Mouse (Mus musculus): ENCODE data around the gene Epha5. TPM values are rescaled to one million over a fixed set of nuclear protein-coding genes. Genes with fewer than 3 reads are reported as not detected.
A peak's percentile ranks its signal among the peaks of the same experiment; 100 is the strongest.

Gene Epha5
- polyA plus RNA-seq, 1 experiment from 2014 or later, result 55.7 TPM

DNA sequence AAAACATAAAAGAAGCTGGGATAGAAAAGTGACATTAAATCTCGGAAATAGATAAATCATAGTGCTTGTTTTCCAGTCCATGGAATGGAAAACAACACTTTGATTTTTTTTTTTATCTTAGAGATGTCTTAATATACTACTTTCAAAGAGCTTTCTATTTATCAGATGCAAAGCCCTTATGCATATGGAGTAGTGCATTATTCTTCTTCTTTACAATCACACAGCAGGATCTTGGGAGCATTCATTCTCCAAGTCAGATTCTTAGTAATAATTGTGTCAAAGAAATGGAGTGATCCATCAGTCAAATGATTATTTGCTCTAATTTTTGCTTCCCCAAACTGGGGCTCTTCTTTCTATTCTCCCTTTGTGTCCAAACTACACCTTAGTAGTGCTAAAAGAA, 96.6 kb downstream of the Epha5 start:
- 5% methylated on average over 1 of the region's 1 CpGs for WGBS

DNA sequence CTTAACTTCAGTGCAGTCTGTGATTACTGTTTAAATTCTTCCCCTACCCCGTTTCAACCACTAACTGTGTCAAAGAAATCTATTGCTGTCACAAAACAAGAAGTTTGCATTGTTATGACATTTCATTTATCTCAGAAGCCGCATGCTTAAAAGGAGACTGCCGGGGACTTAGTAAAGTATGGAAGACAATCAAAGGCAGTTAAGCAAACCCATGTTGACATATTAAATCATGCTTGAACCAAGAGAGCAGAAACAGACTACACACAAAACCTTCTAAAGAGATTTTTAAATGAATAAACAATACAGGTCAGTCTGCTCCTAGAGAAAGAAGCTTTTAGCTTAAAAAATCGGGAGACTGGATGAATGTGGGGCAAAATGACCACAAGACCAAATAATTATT, 97.0 kb downstream of the Epha5 start:
- no peaks in the 10 kb centered on the region; the same call in 1 of the 2 replicates for H3K27me3 ChIP-seq (ENCODE audit: control insufficient read depth, insufficient read depth, low read length)
- DNase-seq, result no peak
- H3K4me2 ChIP-seq (ENCODE audit: low read length), result no peak overlapping the region
- 5% methylated on average over 4 of the region's 4 CpGs for WGBS
- H3K9me3 ChIP-seq (ENCODE audit: control insufficient read depth, low read length), result no peaks in the 10 kb centered on the region
- ATAC-seq (ENCODE audit: low FRiP score, low TSS enrichment), result no peak
- no peak overlapping the region for H3K27ac ChIP-seq (replicated peaks; ENCODE audit: low read depth, low read length)
- H3K9ac ChIP-seq (replicated peaks; ENCODE audit: low read length), result no peak overlapping the region
- H3K4me1 ChIP-seq (ENCODE audit: control insufficient read depth, insufficient read depth, low read length), result peaks cover 15% of the 10 kb centered on the region; the same call in 1 of the 2 replicates
- no peaks in the 10 kb centered on the region for H3K36me3 ChIP-seq (ENCODE audit: control insufficient read depth, insufficient read depth, low read length)
- no peak overlapping the region for H3K4me3 ChIP-seq (replicated peaks; ENCODE audit: low read depth, low read length)

More for the DNA sequence above, 96.6 kb downstream of the Epha5 start:
- Histone ChIP-seq H3K9me3 (ENCODE audit: control insufficient read depth, low read length) (no peaks in the 10 kb centered on the region), H3K9ac (replicated peaks; ENCODE audit: low read length) (no peak overlapping the region), H3K36me3 (ENCODE audit: control insufficient read depth, insufficient read depth, low read length) (no peaks in the 10 kb centered on the region), H3K4me3 (replicated peaks; ENCODE audit: low read depth, low read length) (no peak overlapping the region), H3K27ac (replicated peaks; ENCODE audit: low read depth, low read length) (no peak overlapping the region), H3K27me3 (ENCODE audit: control insufficient read depth, insufficient read depth, low read length) (no peaks in the 10 kb centered on the region; the same call in 1 of the 2 replicates), H3K4me1 (ENCODE audit: control insufficient read depth, insufficient read depth, low read length) (peaks cover 15% of the 10 kb centered on the region; the same call in 1 of the 2 replicates), H3K4me2 (ENCODE audit: low read length) (no peak overlapping the region)
- DNase-seq, result no peak
- ATAC-seq (ENCODE audit: low FRiP score, low TSS enrichment), result no peak

DNA sequence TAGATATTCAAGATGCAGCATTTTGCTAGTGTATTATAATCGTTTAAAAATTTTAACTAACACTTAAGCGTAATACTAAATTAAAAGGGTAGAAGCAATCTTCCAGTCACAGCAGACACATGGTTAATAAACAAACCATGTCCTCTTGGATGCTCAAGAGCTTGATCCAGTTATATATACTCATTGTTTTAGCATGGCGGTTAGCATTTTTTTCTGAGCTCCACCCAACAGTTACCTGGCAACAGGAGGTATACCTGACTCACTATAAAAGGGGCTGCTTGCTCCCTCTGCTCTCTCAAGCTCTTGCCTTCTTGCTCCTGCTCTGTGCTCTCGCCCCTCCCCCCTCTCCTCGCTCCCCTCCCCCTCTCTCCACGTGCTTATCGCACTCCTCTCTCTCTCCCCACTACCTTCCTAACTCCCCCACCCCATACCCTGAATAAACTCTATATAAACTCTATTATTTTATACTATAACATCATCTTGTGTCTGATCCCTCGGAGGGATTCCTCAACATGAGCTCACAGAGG, 98.3 kb downstream of the Epha5 start:
- DNase-seq (no peak), ATAC-seq (ENCODE audit: low FRiP score, low TSS enrichment) (no peak)
- Histone ChIP-seq H3K4me1 (ENCODE audit: control insufficient read depth, insufficient read depth, low read length) (peaks cover 15% of the 10 kb centered on the region; the same call in 1 of the 2 replicates), H3K9ac (replicated peaks; ENCODE audit: low read length) (no peak overlapping the region), H3K36me3 (ENCODE audit: control insufficient read depth, insufficient read depth, low read length) (no peaks in the 10 kb centered on the region), H3K27ac (replicated peaks; ENCODE audit: low read depth, low read length) (no peak overlapping the region), H3K4me2 (ENCODE audit: low read length) (no peak overlapping the region), H3K27me3 (ENCODE audit: control insufficient read depth, insufficient read depth, low read length) (peaks cover 4% of the 10 kb centered on the region), H3K4me3 (replicated peaks; ENCODE audit: low read depth, low read length) (no peak overlapping the region), H3K9me3 (ENCODE audit: control insufficient read depth, low read length) (no peaks in the 10 kb centered on the region)
- 34% methylated on average over 8 of the region's 8 CpGs for WGBS

DNA sequence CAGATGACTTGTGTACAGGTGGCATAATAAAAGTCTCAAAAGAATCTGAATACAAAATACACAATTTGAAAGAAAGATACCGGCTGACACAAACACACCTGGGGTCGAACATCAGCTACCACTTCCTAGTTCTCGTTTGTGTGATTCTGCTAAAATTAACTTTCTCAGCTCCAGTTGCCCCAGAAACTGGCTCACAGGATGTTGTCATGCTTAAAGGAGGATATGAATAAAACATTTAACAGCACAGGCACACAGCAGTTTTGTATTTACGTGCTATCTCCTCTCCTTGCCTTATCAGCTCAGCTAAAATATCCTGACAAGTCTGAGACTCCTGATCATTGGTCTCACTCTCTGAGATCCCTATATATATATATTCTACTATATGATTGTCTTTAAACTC, 99.3 kb downstream of the Epha5 start:
- H3K27me3 ChIP-seq (ENCODE audit: control insufficient read depth, insufficient read depth, low read length), result peaks cover 4% of the 10 kb centered on the region
- 68% methylated on average over 4 of the region's 4 CpGs for WGBS
- H3K9me3 ChIP-seq (ENCODE audit: control insufficient read depth, low read length), result no peaks in the 10 kb centered on the region
- no peak overlapping the region for H3K27ac ChIP-seq (replicated peaks; ENCODE audit: low read depth, low read length)
- H3K4me2 ChIP-seq (ENCODE audit: low read length), result no peak overlapping the region
- no peak for DNase-seq
- no peak for ATAC-seq (ENCODE audit: low FRiP score, low TSS enrichment)
- H3K9ac ChIP-seq (replicated peaks; ENCODE audit: low read length), result no peak overlapping the region
- peaks cover 15% of the 10 kb centered on the region; the same call in 1 of the 2 replicates for H3K4me1 ChIP-seq (ENCODE audit: control insufficient read depth, insufficient read depth, low read length)
- no peak overlapping the region for H3K4me3 ChIP-seq (replicated peaks; ENCODE audit: low read depth, low read length)
- H3K36me3 ChIP-seq (ENCODE audit: control insufficient read depth, insufficient read depth, low read length), result no peaks in the 10 kb centered on the region

DNA sequence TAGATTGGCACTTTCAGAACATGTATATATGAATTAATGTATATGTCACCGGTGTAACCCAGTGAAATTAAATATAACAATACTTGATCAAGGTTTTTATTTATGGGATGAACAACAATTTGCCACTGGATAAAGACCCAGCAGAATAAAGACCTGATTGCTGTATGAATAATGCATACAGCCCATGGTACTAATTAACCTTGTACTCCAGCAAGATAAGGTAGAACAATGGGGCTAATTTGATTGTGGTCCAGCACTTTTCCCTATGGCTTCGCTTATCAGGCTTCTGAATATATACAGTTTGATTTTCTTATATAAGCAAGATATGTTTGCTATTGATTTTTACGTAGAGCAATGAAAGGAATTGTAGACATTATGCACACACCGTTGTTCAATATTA, 103.6 kb downstream of the Epha5 start:
- ATAC-seq (ENCODE audit: low FRiP score, low TSS enrichment) (no peak), DNase-seq (peak; percentile 26)
- Histone ChIP-seq H3K4me1 (ENCODE audit: control insufficient read depth, insufficient read depth, low read length) (peaks cover 1% of the 10 kb centered on the region; the same call in 1 of the 2 replicates), H3K4me3 (replicated peaks; ENCODE audit: low read depth, low read length) (no peak overlapping the region), H3K4me2 (ENCODE audit: low read length) (no peak overlapping the region), H3K36me3 (ENCODE audit: control insufficient read depth, insufficient read depth, low read length) (no peaks in the 10 kb centered on the region), H3K9me3 (ENCODE audit: control insufficient read depth, low read length) (no peaks in the 10 kb centered on the region), H3K27me3 (ENCODE audit: control insufficient read depth, insufficient read depth, low read length) (peaks cover 4% of the 10 kb centered on the region), H3K27ac (replicated peaks; ENCODE audit: low read depth, low read length) (no peak overlapping the region), H3K9ac (replicated peaks; ENCODE audit: low read length) (no peak overlapping the region)
- WGBS, result 61% methylated on average over 4 of the region's 4 CpGs

DNA sequence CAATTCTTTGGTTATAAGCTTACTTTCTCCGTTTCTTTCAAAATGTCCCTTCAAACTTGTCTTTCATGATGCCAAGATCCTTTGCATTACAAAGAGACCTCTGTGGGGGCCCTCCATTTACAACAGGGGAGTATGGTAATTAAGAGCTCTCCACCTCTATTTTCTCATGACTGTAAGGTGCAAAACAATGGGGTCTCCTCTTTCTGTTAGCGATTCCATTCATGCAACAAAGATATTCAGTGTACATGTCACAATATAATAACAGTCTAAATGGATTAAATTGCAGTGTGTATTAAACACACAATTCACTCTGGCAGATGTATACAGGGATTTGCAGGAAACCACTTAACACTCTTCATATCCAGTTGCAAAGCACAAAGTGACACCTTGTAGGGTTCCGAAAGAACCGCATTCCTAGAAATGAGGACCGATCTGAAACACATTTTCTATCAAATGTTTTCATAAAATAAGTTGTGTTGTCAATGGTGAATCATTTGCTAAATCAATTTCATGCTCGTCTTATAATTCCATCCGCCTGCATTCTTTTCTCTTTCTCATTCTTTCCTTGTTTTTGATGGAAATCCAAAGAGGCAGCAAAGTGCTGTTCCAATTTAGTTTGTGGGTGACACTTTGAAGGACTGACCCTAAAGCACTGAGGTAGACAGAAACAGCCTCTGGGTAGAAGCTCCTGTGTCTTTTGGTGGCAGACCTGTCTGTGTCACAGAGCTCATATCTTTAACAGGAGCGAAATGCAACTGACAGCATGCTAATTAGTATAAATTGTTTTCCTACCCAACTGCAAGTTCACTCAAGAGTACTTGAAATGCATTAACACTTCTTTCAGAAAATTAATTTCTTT, 118.1 kb downstream of the Epha5 start:
- no peaks in the 10 kb centered on the region for H3K9me3 ChIP-seq (ENCODE audit: control insufficient read depth, low read length)
- ATAC-seq (ENCODE audit: low FRiP score, low TSS enrichment), result peak; percentile 62; the same call in 1 of the 2 replicates
- H3K9ac ChIP-seq (replicated peaks; ENCODE audit: low read length), result no peak overlapping the region
- no peaks in the 10 kb centered on the region; the same call in 1 of the 2 replicates for H3K27me3 ChIP-seq (ENCODE audit: control insufficient read depth, insufficient read depth, low read length)
- H3K36me3 ChIP-seq (ENCODE audit: control insufficient read depth, insufficient read depth, low read length), result no peaks in the 10 kb centered on the region
- WGBS, result 6% methylated on average over 8 of the region's 8 CpGs
- no peak overlapping the region for H3K27ac ChIP-seq (replicated peaks; ENCODE audit: low read depth, low read length)
- peaks cover 9% of the 10 kb centered on the region; the same call in 1 of the 2 replicates for H3K4me1 ChIP-seq (ENCODE audit: control insufficient read depth, insufficient read depth, low read length)
- no peak overlapping the region for H3K4me3 ChIP-seq (replicated peaks; ENCODE audit: low read depth, low read length)
- DNase-seq, result peak; percentile 45
- peak overlapping the region; percentile 29 for H3K4me2 ChIP-seq (ENCODE audit: low read length)

DNA sequence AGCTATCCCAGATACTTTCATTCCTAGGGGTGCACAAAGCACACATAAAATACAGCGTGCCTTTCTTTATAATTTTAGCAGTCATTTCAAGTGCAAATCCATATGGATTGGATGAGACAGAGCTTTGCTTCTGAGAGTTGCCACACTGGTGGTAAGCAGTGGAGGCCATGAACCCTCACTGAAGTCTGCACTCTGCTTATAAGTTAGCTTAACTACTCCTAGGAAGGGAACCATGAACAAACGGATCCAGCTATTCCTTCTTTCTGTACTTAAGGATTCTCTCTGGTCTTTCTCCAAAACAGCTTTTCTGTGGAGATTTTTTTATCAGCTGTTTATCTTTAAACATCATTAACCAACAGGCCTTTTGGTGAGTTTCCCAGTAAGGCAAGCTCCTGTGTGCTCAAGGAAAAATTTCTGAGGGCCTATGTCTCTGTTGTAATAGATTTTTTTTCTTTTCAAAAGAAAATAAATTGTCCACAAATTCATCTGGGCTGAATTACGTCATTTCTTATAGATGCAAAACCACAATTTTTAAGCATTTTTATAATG, 127.7 kb downstream of the Epha5 start:
- Histone ChIP-seq H3K9me3 (ENCODE audit: control insufficient read depth, low read length) (no peaks in the 10 kb centered on the region), H3K4me2 (ENCODE audit: low read length) (no peak overlapping the region), H3K4me3 (replicated peaks; ENCODE audit: low read depth, low read length) (no peak overlapping the region), H3K27me3 (ENCODE audit: control insufficient read depth, insufficient read depth, low read length) (peaks cover 20% of the 10 kb centered on the region; the same call in 1 of the 2 replicates), H3K9ac (replicated peaks; ENCODE audit: low read length) (no peak overlapping the region), H3K27ac (replicated peaks; ENCODE audit: low read depth, low read length) (no peak overlapping the region), H3K4me1 (ENCODE audit: control insufficient read depth, insufficient read depth, low read length) (no peaks in the 10 kb centered on the region), H3K36me3 (ENCODE audit: control insufficient read depth, insufficient read depth, low read length) (no peaks in the 10 kb centered on the region)
- ATAC-seq (ENCODE audit: low FRiP score, low TSS enrichment), result no peak
- DNase-seq, result no peak
- 69% methylated on average over 3 of the region's 3 CpGs for WGBS

DNA sequence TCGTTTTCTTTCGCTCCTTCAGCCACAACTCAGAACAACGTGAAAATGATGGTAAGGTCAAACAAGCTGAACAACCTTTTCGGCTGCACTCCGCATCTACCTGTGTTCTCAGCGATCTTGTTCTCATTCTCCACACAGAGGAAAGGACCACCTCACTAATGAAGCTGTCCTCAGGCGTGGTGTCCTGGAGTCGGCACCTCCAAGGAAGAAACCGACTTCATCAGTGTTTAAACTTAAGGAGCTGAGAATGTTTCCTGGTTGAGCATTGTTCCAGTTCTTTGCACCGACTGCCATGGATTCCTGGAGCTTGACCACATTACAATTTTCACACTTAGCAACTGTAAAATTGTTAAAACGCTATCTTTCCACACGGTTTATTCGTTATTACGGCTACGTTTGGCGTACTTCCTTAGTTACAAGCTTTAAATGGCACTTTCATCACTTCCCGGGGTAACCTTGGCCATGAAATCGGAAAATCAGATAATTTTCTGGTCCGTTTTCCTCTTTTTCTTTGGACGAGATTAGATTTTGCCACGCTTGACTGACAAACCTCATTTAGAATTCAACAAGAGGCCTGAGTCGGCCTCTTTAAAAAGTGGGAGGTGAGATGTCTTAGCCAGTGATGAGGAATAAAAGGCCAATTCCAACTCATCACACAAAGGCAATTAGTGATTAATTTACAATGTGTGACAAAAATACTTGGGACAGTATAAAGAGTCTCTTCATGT, 135.7 kb downstream of the Epha5 start:
- 11% methylated on average over 22 of the region's 22 CpGs for WGBS

More for the DNA sequence above, 135.7 kb downstream of the Epha5 start:
- DNase-seq (peak; percentile 68), ATAC-seq (ENCODE audit: low FRiP score, low TSS enrichment) (peak; percentile 37; the same call in 1 of the 2 replicates)
- H3K4me1 ChIP-seq (ENCODE audit: control insufficient read depth, insufficient read depth, low read length), result peaks cover 7% of the 10 kb centered on the region; the same call in 1 of the 2 replicates
- H3K9ac ChIP-seq (replicated peaks; ENCODE audit: low read length), result 0 out of 2 replicates have a peak overlapping the region, but pooled peaks have one; percentile 1
- no peak overlapping the region; the same call in 1 of the 2 replicates for H3K4me3 ChIP-seq (replicated peaks; ENCODE audit: low read depth, low read length)
- H3K9me3 ChIP-seq (ENCODE audit: control insufficient read depth, low read length), result no peaks in the 10 kb centered on the region
- peak overlapping the region; percentile 47 for H3K4me2 ChIP-seq (ENCODE audit: low read length)
- H3K36me3 ChIP-seq (ENCODE audit: control insufficient read depth, insufficient read depth, low read length), result no peaks in the 10 kb centered on the region
- H3K27me3 ChIP-seq (ENCODE audit: control insufficient read depth, insufficient read depth, low read length), result peaks cover 10% of the 10 kb centered on the region
- H3K27ac ChIP-seq (replicated peaks; ENCODE audit: low read depth, low read length), result no peak overlapping the region

All from midbrain, embryonic 14.5 days (tissue).